Mouse (Mus musculus) kidney, postnatal 0 days (tissue): Measurements from ENCODE around the gene Rab28. TPM values are rescaled to one million over a fixed set of nuclear protein-coding genes. Genes with fewer than 3 reads are reported as not detected.

Source experiments
- ATAC-seq: fragments of 200-750 bp; cut with Nextera tagmentation; replicated peaks from 2 replicates; pipeline ENCODE4 v1.8.0; 2017; ENCODE audit warnings: low read depth, moderate number of reproducible peaks, moderate TSS enrichment, moderate library complexity; ENCODE audit not compliant: low FRiP score
- DNase-seq: peaks from one replicate; pipeline ENCODE4 v3.0.0-alpha.2; 2016; ENCODE audit warnings: low spot score
- H3K27ac ChIP-seq: fragments of 300-500 bp; sonication (generic); 2 replicates; pipeline ENCODE4 v1.5.1; 2014; ENCODE audit warnings: mild to moderate bottlenecking
- H3K27me3 ChIP-seq: fragments of 300-500 bp; sonication (generic); 2 replicates; pipeline ENCODE4 v1.6.1; 2014; ENCODE audit warnings: low read length, mixed read lengths; ENCODE audit not compliant: insufficient read depth
- H3K36me3 ChIP-seq: fragments of 300-500 bp; sonication (generic); 2 replicates; pipeline ENCODE4 v1.6.1; 2014; ENCODE audit warnings: low read length, mixed read lengths; ENCODE audit not compliant: insufficient read depth
- H3K4me1 ChIP-seq: fragments of 300-500 bp; sonication (generic); replicated peaks from 2 replicates; pipeline ENCODE4 v1.6.1; 2014; ENCODE audit warnings: antibody characterized with exemption, low read length, mixed read lengths; ENCODE audit not compliant: insufficient read depth
- H3K4me2 ChIP-seq: fragments of 300-500 bp; sonication (generic); 2 replicates; pipeline ENCODE4 v1.6.1; 2014; ENCODE audit warnings: mild to moderate bottlenecking, low read length, moderate library complexity, mixed read lengths
- H3K4me3 ChIP-seq: fragments of 300-500 bp; sonication (generic); replicated peaks from 2 replicates; pipeline ENCODE4 v1.5.1; 2014; ENCODE audit warnings: low read depth, low read length
- H3K9ac ChIP-seq: fragments of 300-500 bp; sonication (generic); 2 replicates; pipeline ENCODE4 v1.6.1; 2014; ENCODE audit warnings: low read depth, low read length
- H3K9me3 ChIP-seq: fragments of 300-500 bp; sonication (generic); replicated peaks from 2 replicates; pipeline ENCODE4 v1.6.1; 2016; ENCODE audit warnings: low read length, inconsistent platforms, mixed read lengths
- CTCF ChIP-seq: IDR thresholded peaks from 2 replicates; pipeline ENCODE4 v1.5.1; 2016; ENCODE audit warnings: antibody characterized with exemption, low read depth, mild to moderate bottlenecking, moderate library complexity
- WGBS: fragments of 180-500 bp; shearing (Covaris S2); extraction: QIAGEN DNeasy Blood & Tissue Kit; methylation state at CpG from one replicate; pipeline ENCODE4 v1.1.7; 2014; 5-methylcytosine and 5-hydroxymethylcytosine counted together
- polyA plus RNA-seq: library from polyadenylated mRNA; unstranded; fragments of >200 nt; fragmentation: Nextera tagmentation; extraction: Ambion mirVana; gene quantifications from 2 replicates; pipeline ENCODE4 v1.2.1, GENCODE M21; 2015

Gene Rab28
- polyA plus RNA-seq, 1 experiment from 2014 or later, result 65.7 TPM

DNA sequence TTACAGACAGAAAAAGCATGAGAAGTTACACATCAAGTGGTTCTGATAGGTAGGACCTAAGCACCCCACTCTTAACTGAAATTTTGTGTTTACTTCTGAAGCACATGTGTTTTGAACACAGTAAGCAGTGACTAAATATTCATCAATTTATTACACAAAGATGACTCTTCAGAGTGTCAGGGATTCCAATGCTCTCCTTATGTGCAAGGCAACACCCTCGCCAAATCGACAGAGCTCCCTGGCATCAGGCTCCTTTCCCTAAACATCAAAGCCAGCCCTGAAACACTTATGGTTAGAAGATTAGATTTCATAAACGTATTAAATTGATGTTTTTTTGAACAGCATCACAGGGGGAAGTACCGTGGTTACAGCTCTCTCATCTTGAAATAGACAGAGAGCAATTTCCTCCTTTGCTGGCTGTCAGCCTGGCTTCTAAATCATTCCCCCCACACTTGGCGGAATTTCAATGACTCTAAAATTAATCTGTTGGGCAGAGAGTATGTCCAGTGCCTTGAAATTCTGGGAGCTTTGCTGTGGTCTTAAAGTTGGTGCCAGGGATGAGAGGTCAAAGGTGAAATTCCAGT is 97.4 kb downstream of the Rab28 start:
- H3K36me3 ChIP-seq, result no peaks in the 10 kb centered on the region
- DNase-seq, result peak; percentile 10
- H3K4me2 ChIP-seq, result no peak overlapping the region
- no peak overlapping the region for H3K27ac ChIP-seq
- H3K9ac ChIP-seq, result no peak overlapping the region
- H3K27me3 ChIP-seq, result no peaks in the 10 kb centered on the region
- ATAC-seq, result no peak
- H3K4me3 ChIP-seq, result no peak overlapping the region
- no peaks in the 10 kb centered on the region for H3K9me3 ChIP-seq
- no peaks in the 10 kb centered on the region for H3K4me1 ChIP-seq
- 47% methylated on average over 5 of the region's 5 CpGs for WGBS
- TF ChIP-seq CTCF, result no peak

DNA sequence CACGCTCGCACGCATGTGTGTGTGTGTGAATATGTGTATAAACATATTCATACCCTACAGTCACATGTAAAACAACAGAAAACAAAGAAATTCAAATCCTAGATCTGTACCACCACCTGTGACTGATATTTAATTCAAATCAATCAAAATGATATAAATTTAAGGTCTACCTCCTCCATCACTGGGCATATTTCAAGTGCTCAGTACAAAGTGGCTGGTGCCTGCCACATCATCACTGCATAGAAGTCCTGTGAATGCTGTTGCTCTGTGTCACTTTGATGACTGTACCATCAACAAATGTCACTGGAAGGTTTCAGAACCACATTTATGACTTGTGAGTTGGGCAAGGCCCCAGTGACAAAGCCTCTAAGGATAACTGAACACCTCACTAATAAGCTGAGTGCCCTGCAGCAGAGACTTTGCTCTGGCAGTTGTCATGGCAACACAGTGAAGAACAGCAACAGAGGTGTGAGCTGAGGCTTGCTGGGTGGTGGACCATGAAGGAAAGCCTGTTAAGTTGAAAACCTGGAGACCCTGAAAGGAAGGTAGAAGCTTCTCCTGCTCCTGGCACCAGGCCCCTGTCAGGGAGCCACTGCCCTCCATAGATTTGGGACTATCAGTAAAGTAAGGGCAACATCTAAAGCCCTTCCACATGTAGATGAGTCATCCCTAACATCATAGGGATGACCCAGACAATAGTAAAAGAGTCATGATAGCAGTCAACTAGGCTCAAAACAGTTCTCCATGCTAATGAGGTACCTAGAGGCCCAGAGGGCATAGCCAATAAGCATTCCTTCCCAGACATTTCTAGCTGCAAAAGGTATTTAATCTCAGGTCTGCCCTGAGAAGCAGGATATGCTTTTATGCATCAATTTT is 111.5 kb downstream of the Rab28 start:
- ATAC-seq (peak; percentile 57; the same call in 1 of the 2 replicates), DNase-seq (peak; percentile 27)
- Histone ChIP-seq H3K36me3 (no peaks in the 10 kb centered on the region), H3K27me3 (no peaks in the 10 kb centered on the region), H3K9ac (no peak overlapping the region), H3K4me1 (no peaks in the 10 kb centered on the region), H3K27ac (no peak overlapping the region), H3K4me2 (no peak overlapping the region), H3K9me3 (no peaks in the 10 kb centered on the region), H3K4me3 (no peak overlapping the region)
- WGBS, result 98% methylated on average over 3 of the region's 3 CpGs
- TF ChIP-seq CTCF, result no peak

DNA sequence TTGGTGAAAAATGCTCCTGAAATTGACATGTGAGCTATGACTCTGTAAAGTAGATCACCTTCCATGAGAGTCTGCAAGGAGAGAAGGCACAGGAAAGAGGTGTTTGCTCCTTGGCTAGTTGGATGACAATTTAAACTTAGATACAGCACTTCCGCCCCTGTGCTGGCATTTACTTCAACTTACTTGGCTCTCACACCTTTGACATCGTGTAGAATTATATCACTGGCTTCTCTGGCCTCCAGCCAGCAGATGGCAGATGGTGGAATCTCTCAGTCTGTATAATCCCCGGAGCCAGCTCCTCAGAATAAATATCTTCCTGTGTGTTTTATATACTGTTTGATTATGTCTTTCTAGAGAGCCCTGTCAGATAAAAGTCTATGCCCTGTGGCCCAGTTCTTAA is 112.8 kb downstream of the Rab28 start:
- Histone ChIP-seq H3K27me3 (no peaks in the 10 kb centered on the region), H3K4me3 (no peak overlapping the region), H3K9me3 (no peaks in the 10 kb centered on the region), H3K4me2 (no peak overlapping the region), H3K36me3 (no peaks in the 10 kb centered on the region), H3K4me1 (no peaks in the 10 kb centered on the region), H3K9ac (no peak overlapping the region), H3K27ac (no peak overlapping the region)
- DNase-seq (no peak), ATAC-seq (no peak)
- no peak for TF ChIP-seq CTCF
- WGBS, result 59% methylated on average over 3 of the region's 3 CpGs

DNA sequence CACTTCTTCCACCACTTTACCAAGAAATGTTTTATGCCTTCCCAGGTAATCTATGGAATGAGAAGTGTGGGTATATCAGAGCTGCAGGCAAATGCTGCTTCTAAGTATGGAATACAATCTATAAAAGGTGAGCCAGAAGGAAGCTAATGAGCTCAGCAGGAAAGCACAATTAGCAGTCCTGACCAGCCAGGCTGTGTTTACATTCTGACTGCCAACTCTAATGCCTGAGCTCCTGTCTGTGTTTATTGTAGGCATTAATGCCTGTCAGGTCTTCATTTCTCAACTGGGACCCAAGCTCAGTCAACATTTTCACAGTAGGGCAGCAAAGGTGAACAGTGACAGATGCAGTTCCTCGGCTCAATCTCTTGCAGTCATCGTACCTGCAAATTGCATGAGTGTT is 129.9 kb downstream of the Rab28 start:
- DNase-seq (no peak), ATAC-seq (no peak)
- no peaks in the 10 kb centered on the region for H3K9me3 ChIP-seq
- no peaks in the 10 kb centered on the region for H3K27me3 ChIP-seq
- no peak for TF ChIP-seq CTCF
- H3K4me3 ChIP-seq, result no peak overlapping the region
- H3K9ac ChIP-seq, result no peak overlapping the region
- no peak overlapping the region for H3K4me2 ChIP-seq
- WGBS, result 78% methylated on average over 2 of the region's 2 CpGs
- H3K27ac ChIP-seq, result no peak overlapping the region
- no peaks in the 10 kb centered on the region for H3K4me1 ChIP-seq
- H3K36me3 ChIP-seq, result no peaks in the 10 kb centered on the region

Other genes with a start within 250 kb of the Rab28 start
- not detected in 2 replicates for gene Nkx3-2, start 56.3 kb upstream of the Rab28 start, polyA plus RNA-seq
- gene Bod1l, start 136.2 kb upstream of the Rab28 start, polyA plus RNA-seq, result 21.1 and 22.6 TPM in 2 replicates